Mouse (Mus musculus): Measurements from ENCODE around the gene Eif4g1.

- TF ChIP-seq CTCF (IDR thresholded peaks at IDR 0.05) (no peak), EP300 (IDR thresholded peaks at IDR 0.05) (no peak)
Observed at GRCm38 (mm10) chr16:20699266-20699665, 31.2 kb downstream of the Eif4g1 start.

All from lung, postnatal 0 days (tissue).